Mouse (Mus musculus): ENCODE data around the gene Gdpgp1. TPM values are rescaled to one million over a fixed set of nuclear protein-coding genes. Genes with fewer than 3 reads are reported as not detected.
A peak's percentile ranks its signal among the peaks of the same experiment; 100 is the strongest.

Gene Gdpgp1
- polyA plus RNA-seq, 1 experiment from 2014 or later, result 3.9 TPM

- Histone ChIP-seq H3K36me3 (ENCODE audit: control insufficient read depth, insufficient read depth) (no peaks in the 10 kb centered on the region), H3K9me3 (ENCODE audit: control insufficient read depth, low read length) (no peaks in the 10 kb centered on the region), H3K4me2 (ENCODE audit: low read length) (peak overlapping the region; percentile 85), H3K9ac (replicated peaks; ENCODE audit: low read depth, low read length) (peak overlapping the region; percentile 79), H3K4me1 (replicated peaks; ENCODE audit: control insufficient read depth, insufficient read depth, low read length) (peaks cover 68% of the 10 kb centered on the region), H3K27me3 (replicated peaks; ENCODE audit: control insufficient read depth, insufficient read depth, low read length) (no peaks in the 10 kb centered on the region), H3K4me3 (replicated peaks; ENCODE audit: low read length) (peak overlapping the region; percentile 65), H3K27ac (ENCODE audit: low read length) (peak overlapping the region; percentile 93)
- ATAC-seq, result no peak; the same call in 1 of the 2 replicates
- WGBS, result under 1% methylated on average over 11 of the region's 11 CpGs
These were observed 33.8 kb upstream of the Gdpgp1 start for GRCm38 (mm10) chr7:80198863-80199262.

- Histone ChIP-seq H3K4me1 (replicated peaks; ENCODE audit: control insufficient read depth, insufficient read depth, low read length) (peaks cover 65% of the 10 kb centered on the region), H3K4me3 (replicated peaks; ENCODE audit: low read length) (peak overlapping the region; percentile 65), H3K9me3 (ENCODE audit: control insufficient read depth, low read length) (no peaks in the 10 kb centered on the region), H3K27me3 (replicated peaks; ENCODE audit: control insufficient read depth, insufficient read depth, low read length) (no peaks in the 10 kb centered on the region), H3K27ac (ENCODE audit: low read length) (peak overlapping the region; percentile 93), H3K4me2 (ENCODE audit: low read length) (peak overlapping the region; percentile 85), H3K36me3 (ENCODE audit: control insufficient read depth, insufficient read depth) (no peaks in the 10 kb centered on the region), H3K9ac (replicated peaks; ENCODE audit: low read depth, low read length) (peak overlapping the region; percentile 79)
- no peak for ATAC-seq
- WGBS, result 32% methylated on average over 6 of the region's 6 CpGs
These were observed 33.4 kb upstream of the Gdpgp1 start for GRCm38 (mm10) chr7:80199286-80199685.

- ATAC-seq, result no peak
- Histone ChIP-seq H3K9ac (replicated peaks; ENCODE audit: low read depth, low read length) (no peak overlapping the region), H3K9me3 (ENCODE audit: control insufficient read depth, low read length) (no peaks in the 10 kb centered on the region), H3K4me2 (ENCODE audit: low read length) (peak overlapping the region; percentile 85), H3K36me3 (ENCODE audit: control insufficient read depth, insufficient read depth) (no peaks in the 10 kb centered on the region), H3K27ac (ENCODE audit: low read length) (no peak overlapping the region), H3K4me1 (replicated peaks; ENCODE audit: control insufficient read depth, insufficient read depth, low read length) (peaks cover 63% of the 10 kb centered on the region), H3K4me3 (replicated peaks; ENCODE audit: low read length) (peak overlapping the region; percentile 65; the same call in 1 of the 2 replicates), H3K27me3 (replicated peaks; ENCODE audit: control insufficient read depth, insufficient read depth, low read length) (no peaks in the 10 kb centered on the region)
- WGBS, result 80% methylated on average over 11 of the region's 11 CpGs
These were observed 32.6 kb upstream of the Gdpgp1 start for GRCm38 (mm10) chr7:80199851-80200587.

- H3K4me2 ChIP-seq (ENCODE audit: low read length), result no peak overlapping the region
These were observed 32.1 kb upstream of the Gdpgp1 start for GRCm38 (mm10) chr7:80200588-80200945.

GRCm38 (mm10) chr7:80200963-80201539 is 31.6 kb upstream of the Gdpgp1 start:
- Histone ChIP-seq H3K4me2 (ENCODE audit: low read length) (no peak overlapping the region), H3K36me3 (ENCODE audit: control insufficient read depth, insufficient read depth) (no peaks in the 10 kb centered on the region), H3K4me1 (replicated peaks; ENCODE audit: control insufficient read depth, insufficient read depth, low read length) (peaks cover 63% of the 10 kb centered on the region)

More at GRCm38 (mm10) chr7:80200588-80200945, 32.1 kb upstream of the Gdpgp1 start:
- ATAC-seq, result no peak
- no peak overlapping the region for H3K27ac ChIP-seq (ENCODE audit: low read length)
- H3K27me3 ChIP-seq (replicated peaks; ENCODE audit: control insufficient read depth, insufficient read depth, low read length), result no peaks in the 10 kb centered on the region
- no peak overlapping the region for H3K4me3 ChIP-seq (replicated peaks; ENCODE audit: low read length)
- peaks cover 63% of the 10 kb centered on the region for H3K4me1 ChIP-seq (replicated peaks; ENCODE audit: control insufficient read depth, insufficient read depth, low read length)
- no peaks in the 10 kb centered on the region for H3K9me3 ChIP-seq (ENCODE audit: control insufficient read depth, low read length)
- 87% methylated on average over 6 of the region's 6 CpGs for WGBS
- H3K9ac ChIP-seq (replicated peaks; ENCODE audit: low read depth, low read length), result no peak overlapping the region
- H3K36me3 ChIP-seq (ENCODE audit: control insufficient read depth, insufficient read depth), result no peaks in the 10 kb centered on the region

GRCm38 (mm10) chr7:80201888-80202540 is 30.7 kb upstream of the Gdpgp1 start:
- Histone ChIP-seq H3K4me2 (ENCODE audit: low read length) (no peak overlapping the region), H3K27ac (ENCODE audit: low read length) (peak overlapping the region; percentile 58; the same call in 1 of the 2 replicates), H3K36me3 (ENCODE audit: control insufficient read depth, insufficient read depth) (no peaks in the 10 kb centered on the region), H3K27me3 (replicated peaks; ENCODE audit: control insufficient read depth, insufficient read depth, low read length) (no peaks in the 10 kb centered on the region), H3K4me3 (replicated peaks; ENCODE audit: low read length) (no peak overlapping the region), H3K4me1 (replicated peaks; ENCODE audit: control insufficient read depth, insufficient read depth, low read length) (peaks cover 62% of the 10 kb centered on the region), H3K9ac (replicated peaks; ENCODE audit: low read depth, low read length) (0 out of 2 replicates have a peak overlapping the region, but pooled peaks have one; percentile 22), H3K9me3 (ENCODE audit: control insufficient read depth, low read length) (no peaks in the 10 kb centered on the region)
- ATAC-seq, result 0 out of 2 replicates have a peak, but pooled peaks have one; percentile 19
- 47% methylated on average over 15 of the region's 15 CpGs for WGBS

More at GRCm38 (mm10) chr7:80200963-80201539, 31.6 kb upstream of the Gdpgp1 start:
- Histone ChIP-seq H3K4me3 (replicated peaks; ENCODE audit: low read length) (no peak overlapping the region), H3K27me3 (replicated peaks; ENCODE audit: control insufficient read depth, insufficient read depth, low read length) (no peaks in the 10 kb centered on the region), H3K9me3 (ENCODE audit: control insufficient read depth, low read length) (no peaks in the 10 kb centered on the region), H3K9ac (replicated peaks; ENCODE audit: low read depth, low read length) (no peak overlapping the region), H3K27ac (ENCODE audit: low read length) (no peak overlapping the region)
- ATAC-seq, result no peak
- 73% methylated on average over 5 of the region's 5 CpGs for WGBS

- H3K9ac ChIP-seq (replicated peaks; ENCODE audit: low read depth, low read length), result no peak overlapping the region
- no peaks in the 10 kb centered on the region for H3K36me3 ChIP-seq (ENCODE audit: control insufficient read depth, insufficient read depth)
- H3K9me3 ChIP-seq (ENCODE audit: control insufficient read depth, low read length), result no peaks in the 10 kb centered on the region
- no peak for ATAC-seq
- H3K27me3 ChIP-seq (replicated peaks; ENCODE audit: control insufficient read depth, insufficient read depth, low read length), result no peaks in the 10 kb centered on the region
- no peak overlapping the region for H3K27ac ChIP-seq (ENCODE audit: low read length)
- H3K4me2 ChIP-seq (ENCODE audit: low read length), result no peak overlapping the region
- H3K4me1 ChIP-seq (replicated peaks; ENCODE audit: control insufficient read depth, insufficient read depth, low read length), result peaks cover 60% of the 10 kb centered on the region
- WGBS, result 88% methylated on average over 5 of the region's 5 CpGs
- H3K4me3 ChIP-seq (replicated peaks; ENCODE audit: low read length), result no peak overlapping the region
These were observed 29.7 kb upstream of the Gdpgp1 start for GRCm38 (mm10) chr7:80202961-80203360.

GRCm38 (mm10) chr7:80203638-80204096 is 29.0 kb upstream of the Gdpgp1 start:
- Histone ChIP-seq H3K4me2 (ENCODE audit: low read length) (no peak overlapping the region), H3K27me3 (replicated peaks; ENCODE audit: control insufficient read depth, insufficient read depth, low read length) (no peaks in the 10 kb centered on the region), H3K4me1 (replicated peaks; ENCODE audit: control insufficient read depth, insufficient read depth, low read length) (peaks cover 67% of the 10 kb centered on the region), H3K9me3 (ENCODE audit: control insufficient read depth, low read length) (no peaks in the 10 kb centered on the region), H3K36me3 (ENCODE audit: control insufficient read depth, insufficient read depth) (no peaks in the 10 kb centered on the region), H3K9ac (replicated peaks; ENCODE audit: low read depth, low read length) (no peak overlapping the region; the same call in 1 of the 2 replicates), H3K4me3 (replicated peaks; ENCODE audit: low read length) (no peak overlapping the region), H3K27ac (ENCODE audit: low read length) (peak overlapping the region; percentile 17; the same call in 1 of the 2 replicates)
- 44% methylated on average over 12 of the region's 12 CpGs for WGBS
- no peak for ATAC-seq

GRCm38 (mm10) chr7:80204362-80204761 is 28.3 kb upstream of the Gdpgp1 start:
- H3K27ac ChIP-seq (ENCODE audit: low read length), result no peak overlapping the region
- no peak overlapping the region for H3K4me3 ChIP-seq (replicated peaks; ENCODE audit: low read length)
- WGBS, result 88% methylated on average over 4 of the region's 4 CpGs
- peaks cover 65% of the 10 kb centered on the region for H3K4me1 ChIP-seq (replicated peaks; ENCODE audit: control insufficient read depth, insufficient read depth, low read length)
- no peaks in the 10 kb centered on the region for H3K9me3 ChIP-seq (ENCODE audit: control insufficient read depth, low read length)
- H3K4me2 ChIP-seq (ENCODE audit: low read length), result no peak overlapping the region
- no peak for ATAC-seq
- H3K36me3 ChIP-seq (ENCODE audit: control insufficient read depth, insufficient read depth), result no peaks in the 10 kb centered on the region
- H3K9ac ChIP-seq (replicated peaks; ENCODE audit: low read depth, low read length), result no peak overlapping the region
- no peaks in the 10 kb centered on the region for H3K27me3 ChIP-seq (replicated peaks; ENCODE audit: control insufficient read depth, insufficient read depth, low read length)
